ENCODE assay signal across 7 mouse cellular contexts in the genomic region with DNA sequence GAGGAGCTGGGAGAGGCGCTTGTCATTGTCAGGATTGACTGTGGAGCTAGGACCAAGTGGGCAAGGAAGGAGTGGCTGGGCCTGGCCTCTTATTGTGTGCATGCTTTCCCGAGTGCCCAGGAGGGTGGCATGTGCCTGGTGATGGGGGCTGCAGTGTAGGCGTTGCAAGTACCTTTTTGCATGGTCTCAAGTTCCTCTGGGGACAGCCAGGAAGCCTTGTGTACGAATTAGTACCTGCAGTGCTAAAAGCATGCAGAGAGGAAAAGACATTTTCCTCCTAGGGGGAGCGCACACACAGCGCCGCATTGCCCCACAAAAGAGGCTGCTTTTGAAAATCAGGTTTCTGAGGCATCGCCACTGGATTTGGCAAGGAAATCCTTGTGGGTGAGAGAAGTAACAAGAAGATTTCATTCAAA. TPM values are rescaled to one million over a fixed set of nuclear protein-coding genes. Genes with fewer than 3 reads are reported as not detected.
DNase-seq lines count a peak whose midpoint lies in the region; ATAC-seq and TF ChIP-seq lines count a peak whose summit lies in the region.

No protein-coding gene starts in this region.

- TF ChIP-seq EP300 in lung, postnatal 0 days (IDR thresholded peaks at IDR 0.05): no peak

- peak overlapping the region; percentile 33 for H3K4me3 ChIP-seq in lung, postnatal 0 days (ENCODE audit: low read depth, low read length)
- H3K4me3 ChIP-seq in forebrain, embryonic 11.5 days (ENCODE audit: low read depth, low read length): peak overlapping the region; percentile 69
- H3K4me3 ChIP-seq in olfactory bulb, adult 2 months (ENCODE audit: insufficient read depth, low read depth, low read length): peak overlapping the region; percentile 70

- no peak for TF ChIP-seq POLR2A in olfactory bulb, adult 2 months (IDR thresholded peaks at IDR 0.05; ENCODE audit: insufficient read depth, low read depth, low read length)

- no peak for DNase-seq in lung, postnatal 0 days (ENCODE audit: low spot score)
- DNase-seq in lung, postnatal 36 days: no peak
- DNase-seq in forebrain, embryonic 11.5 days (ENCODE audit: low spot score): no peak
- peak; percentile 43 to 51 for DNase-seq in left cerebral cortex, adult 8-10 months (ENCODE audit: low spot score in 2 of 2)
- DNase-seq in T-cell, adult 2 months (ENCODE audit: low spot score): no peak
- no peak for DNase-seq in adipocyte (ENCODE audit: low spot score)

- no peak overlapping the region for H3K9ac ChIP-seq in lung, postnatal 0 days (replicated peaks; ENCODE audit: low read depth)
- H3K9ac ChIP-seq in forebrain, embryonic 11.5 days (ENCODE audit: low read length): peak overlapping the region; percentile 92

- no peak overlapping the region for H3K27ac ChIP-seq in lung, postnatal 0 days (ENCODE audit: low read length)
- peak overlapping the region; percentile 85; the same call in 1 of the 2 replicates for H3K27ac ChIP-seq in forebrain, embryonic 11.5 days (ENCODE audit: low read depth, low read length)
- peak overlapping the region; percentile 79 for H3K27ac ChIP-seq in olfactory bulb, adult 2 months (ENCODE audit: insufficient read depth, low read depth, low read length)

- no peak for TF ChIP-seq CTCF in lung, postnatal 0 days (IDR thresholded peaks at IDR 0.05)
- TF ChIP-seq CTCF in olfactory bulb, adult 2 months (IDR thresholded peaks at IDR 0.05; ENCODE audit: insufficient read depth, low read depth, low read length): no peak

- 4% methylated on average over 8 of the region's 8 CpGs for WGBS in lung, postnatal 0 days
- 1% methylated on average over 8 of the region's 8 CpGs for WGBS in forebrain, embryonic 11.5 days
- WGBS in olfactory bulb, adult 2 months: 2% methylated on average over 8 of the region's 8 CpGs

- ATAC-seq in lung, postnatal 0 days: no peak
- peak; percentile 68 for ATAC-seq in forebrain, embryonic 11.5 days (replicated peaks; ENCODE audit: low FRiP score)

- H3K4me1 ChIP-seq in lung, postnatal 0 days (ENCODE audit: insufficient read depth, low read depth, low read length): no peaks in the 10 kb centered on the region; the same call in 1 of the 2 replicates
- peaks cover 1% of the 10 kb centered on the region for H3K4me1 ChIP-seq in forebrain, embryonic 11.5 days (replicated peaks; ENCODE audit: control insufficient read depth, insufficient read depth, low read length)
- peaks cover 14% of the 10 kb centered on the region for H3K4me1 ChIP-seq in olfactory bulb, adult 2 months (ENCODE audit: control insufficient read depth, insufficient read depth, low read length)

- H3K27me3 ChIP-seq in lung, postnatal 0 days (replicated peaks; ENCODE audit: insufficient read depth, low read length): 0 out of 2 replicates have a peak, but pooled peaks cover 5% of the 10 kb centered on the region
- no peaks in the 10 kb centered on the region for H3K27me3 ChIP-seq in forebrain, embryonic 11.5 days (ENCODE audit: control insufficient read depth, insufficient read depth, low read length)

- H3K4me2 ChIP-seq in lung, postnatal 0 days (replicated peaks; ENCODE audit: low read depth, low read length): peak overlapping the region; percentile 65
- H3K4me2 ChIP-seq in forebrain, embryonic 11.5 days (ENCODE audit: low read depth, low read length, severe bottlenecking): peak overlapping the region; percentile 71

- H3K36me3 ChIP-seq in lung, postnatal 0 days (ENCODE audit: insufficient read depth, low read length): no peaks in the 10 kb centered on the region
- H3K36me3 ChIP-seq in forebrain, embryonic 11.5 days (ENCODE audit: control insufficient read depth, insufficient read depth, low read length): peaks cover 3% of the 10 kb centered on the region; the same call in 1 of the 2 replicates

- H3K9me3 ChIP-seq in lung, postnatal 0 days (ENCODE audit: low read length): no peaks in the 10 kb centered on the region
- H3K9me3 ChIP-seq in forebrain, embryonic 11.5 days (ENCODE audit: control insufficient read depth, low read length): no peaks in the 10 kb centered on the region

RNA-seq across cellular contexts. Expression of gene Dclk1, which starts 0.9 kb away (rescaled TPM):
- 3.1 and 4.0 TPM in 2 replicates for polyA plus RNA-seq in lung, postnatal 0 days (2015; fragmentation: Nextera tagmentation; extraction: Ambion mirVana)
- polyA plus RNA-seq in forebrain, embryonic 11.5 days (2014; fragmentation: Nextera tagmentation; extraction: Ambion mirVana): 77.5 and 83.3 TPM in 2 replicates
- 100 to 1,000 TPM; 716 to 851 (median 782) TPM for total RNA-seq in left cerebral cortex, adult 8-10 months (2022)
- 265 and 822 TPM in 2 replicates for polyA plus RNA-seq in olfactory bulb, adult 2 months (2012; ENCODE audit: insufficient read depth, insufficient read length, low replicate concordance, missing spikeins)

Comparison
In these comparisons a context has a peak if more than half of its experiments do, and no peak if none do; other contexts are left out.
1. DNase-seq: peak in left cerebral cortex, adult 8-10 months (2 of 2); none in lung, postnatal 0 days (single experiment), lung, postnatal 36 days (single experiment), forebrain, embryonic 11.5 days (single experiment), T-cell, adult 2 months (single experiment) and adipocyte (single experiment).
2. RNA of gene Dclk1, which starts 0.9 kb away (polyA plus RNA-seq): 265 to 822 TPM in olfactory bulb, adult 2 months and 77.5 to 83.3 TPM in forebrain, embryonic 11.5 days; 3.1 to 4.0 TPM in lung, postnatal 0 days; every median in the first group is over 10 times any median in the second.
3. Peak in every context shown above with its lines, with median percentiles within 50 percentile points of each other: H3K4me3 ChIP-seq.